ENCODE assay signal across 9 mouse cellular contexts in the genomic region with DNA sequence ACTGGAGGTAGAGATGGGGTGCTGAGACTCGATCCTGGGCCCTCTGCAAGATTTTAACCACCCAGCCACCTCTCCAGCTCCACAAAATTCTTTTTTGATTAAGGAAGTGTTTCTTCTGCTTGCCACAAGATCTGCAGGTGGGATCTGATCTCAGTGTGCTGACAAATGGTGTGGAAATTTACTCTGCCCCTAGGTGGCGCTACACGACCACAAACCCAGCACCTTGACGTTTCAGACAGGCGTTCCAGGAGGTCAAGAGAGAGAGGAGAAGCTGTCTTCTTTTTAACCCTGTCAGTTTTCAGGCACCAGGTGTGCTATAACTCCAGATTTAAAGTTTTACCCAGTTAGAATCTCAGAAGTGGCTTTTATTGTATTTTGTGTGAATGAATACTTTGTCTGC. TPM values are rescaled to one million over a fixed set of nuclear protein-coding genes. Genes with fewer than 3 reads are reported as not detected.
DNase-seq lines count a peak whose midpoint lies in the region; ATAC-seq and TF ChIP-seq lines count a peak whose summit lies in the region.
"Had no signal": no experiment of that assay in that cellular context is flagged by ENCODE, and none has a peak within 500 bp of the region (broad histone marks: within the 10 kb centered on the region; RNA-seq: fewer than 3 reads in every experiment).

No protein-coding gene starts in this region.

- peaks cover 20% of the 10 kb centered on the region for H3K27me3 ChIP-seq in E14TG2a.4 (ENCODE audit: insufficient read depth, low read length)
- H3K27me3 ChIP-seq: limb, embryonic 15.5 days had no signal

- peaks cover 39% of the 10 kb centered on the region for H3K4me1 ChIP-seq in E14TG2a.4 (replicated peaks; ENCODE audit: low read depth, low read length)

- H3K36me3 ChIP-seq in E14TG2a.4 (ENCODE audit: insufficient read depth, low read length) = no peaks in the 10 kb centered on the region
- H3K36me3 ChIP-seq: limb, embryonic 15.5 days had no signal

- peak; percentile 66 for TF ChIP-seq CTCF in E14TG2a.4 (conservative IDR thresholded peaks at IDR 0.05; ENCODE audit: low read length)

- no peak for ATAC-seq in cerebellum, adult (ENCODE audit: insufficient number of reproducible peaks, low FRiP score, low TSS enrichment)

- no peak overlapping the region for H3K4me3 ChIP-seq in E14TG2a.4 (replicated peaks; ENCODE audit: low read length)
- H3K4me3 ChIP-seq: limb, embryonic 15.5 days had no signal

- peak; percentile 84 for DNase-seq in cerebellum, adult 11 months
- peak; percentile 79 for DNase-seq in c-Kit-positive CD71-positive TER-119-positive erythroid progenitor cells, embryonic 14.5 days (ENCODE audit: low spot score)
- DNase-seq in gastrocnemius, adult 8-10 months (ENCODE audit: low spot score in 2 of 2) = peak; percentile 64 to 70
- peak; percentile 83 for DNase-seq in layer of hippocampus, adult 9-10 months (ENCODE audit: low spot score)
- DNase-seq in lung, postnatal 36 days = peak; percentile 92
- peak; percentile 63 to 86 for DNase-seq in spleen, adult 18-20 months

- peaks cover 6% of the 10 kb centered on the region for H3K9me3 ChIP-seq in E14TG2a.4 (ENCODE audit: low read length)
- H3K9me3 ChIP-seq: limb, embryonic 15.5 days had no signal

RNA-seq across cellular contexts. Expression of a gene that starts 4.9 kb away (rescaled TPM):
- total RNA-seq in gastrocnemius, adult 8-10 months (2022) = 10 to 100 TPM; 13.8 to 15.9 (median 15.1) TPM

RNA-seq across cellular contexts. Expression of a gene that starts 14.4 kb away (rescaled TPM):
- not detected for total RNA-seq in gastrocnemius, adult 8-10 months (2022)

RNA-seq across cellular contexts. Expression of a gene that starts 20.9 kb away (rescaled TPM):
- total RNA-seq in gastrocnemius, adult 8-10 months (2022) = under 1 TPM; 0.11 to 0.48 (median 0.28) TPM

RNA-seq across cellular contexts. Expression of a gene that starts 57.3 kb away (rescaled TPM):
- under 1 TPM in 3 of 4 experiments, not detected in 1; 0.40 to 0.90 (median 0.85) TPM for total RNA-seq in gastrocnemius, adult 8-10 months (2022)
